Mouse (Mus musculus) ES-CJ7 (cell line): ENCODE results near the gene Gm13283.
"Not testable (repeated sequence)": the region's sequence is repeated elsewhere in the genome, so short reads cannot be mapped to it uniquely, and the experiment has no call there.

Experiments used
- DNase-seq: peaks from one replicate; pipeline ENCODE4 v3.0.0; 2011; ENCODE audit warnings: low read depth, low spot score

The Gm13283 gene

GRCm38 (mm10) chr4:88762341-88762740 lies 2.4 kb downstream of the Gm13283 start:
- DNase-seq, result not testable (repeated sequence)

- DNase-seq, result not testable (repeated sequence)
Observed at GRCm38 (mm10) chr4:88763384-88764018, 3.6 kb downstream of the Gm13283 start.

GRCm38 (mm10) chr4:88773534-88773933 lies 13.6 kb downstream of the Gm13283 start, which contains the start of gene Gm13290:
Gm13290 (plus strand) TSS chr4:88773834.
- not testable (repeated sequence) for DNase-seq

- DNase-seq, result not testable (repeated sequence)
Observed at GRCm38 (mm10) chr4:88776622-88777021, 16.7 kb downstream of the Gm13283 start, which contains the start of gene Gm13289. Gm13289 (plus strand) TSS chr4:88776922.

GRCm38 (mm10) chr4:88779550-88779949 lies 19.6 kb downstream of the Gm13283 start, which contains the start of gene Gm13272:
Gm13272 (plus strand) TSS chr4:88779850.
- DNase-seq, result not testable (repeated sequence)

GRCm38 (mm10) chr4:88780320-88780719 lies 20.4 kb downstream of the Gm13283 start:
- DNase-seq, result not testable (repeated sequence)

- DNase-seq, result not testable (repeated sequence)
Observed at GRCm38 (mm10) chr4:88781831-88782230, 21.9 kb downstream of the Gm13283 start, which contains the start of gene Ifnz. Ifnz (plus strand) TSS chr4:88782131.

- DNase-seq, result not testable (repeated sequence)
Observed at GRCm38 (mm10) chr4:88782335-88782734, 22.4 kb downstream of the Gm13283 start.

- not testable (repeated sequence) for DNase-seq
Observed at GRCm38 (mm10) chr4:88785409-88785808, 25.5 kb downstream of the Gm13283 start, which contains the start of gene Gm13276. Gm13276 (plus strand) TSS chr4:88785709.

GRCm38 (mm10) chr4:88788402-88788801 lies 28.5 kb downstream of the Gm13283 start, which contains the start of gene Gm13277:
Gm13277 (plus strand) TSS chr4:88788632.
- DNase-seq, result not testable (repeated sequence)

GRCm38 (mm10) chr4:88791250-88791649 lies 31.3 kb downstream of the Gm13283 start, which contains the start of gene Gm13278:
Gm13278 (plus strand) TSS chr4:88791550.
- DNase-seq, result not testable (repeated sequence)

- DNase-seq, result not testable (repeated sequence)
Observed at GRCm38 (mm10) chr4:88793936-88794675, 34.2 kb downstream of the Gm13283 start, which contains the start of gene Gm13275. Gm13275 (plus strand) TSS chr4:88794487.

GRCm38 (mm10) chr4:88797097-88797496 lies 37.2 kb downstream of the Gm13283 start, which contains the start of gene Gm13279:
Gm13279 (plus strand) TSS chr4:88797397.
- not testable (repeated sequence) for DNase-seq

- DNase-seq, result not testable (repeated sequence)
Observed at GRCm38 (mm10) chr4:88799365-88799764, 39.4 kb downstream of the Gm13283 start, which contains the start of gene Gm13285. Gm13285 (plus strand) TSS chr4:88799665.

GRCm38 (mm10) chr4:88802954-88803353 lies 43.0 kb downstream of the Gm13283 start, which contains the start of gene Gm13287:
Gm13287 (plus strand) TSS chr4:88803254.
- DNase-seq, result not testable (repeated sequence)

- not testable (repeated sequence) for DNase-seq
Observed at GRCm38 (mm10) chr4:88805231-88805630, 45.3 kb downstream of the Gm13283 start, which contains the start of gene Gm13288. Gm13288 (plus strand) TSS chr4:88805531.

GRCm38 (mm10) chr4:88805761-88806160 lies 45.8 kb downstream of the Gm13283 start:
- not testable (repeated sequence) for DNase-seq
